Mouse (Mus musculus): Measurements from ENCODE around the gene Frat2.

Frat2 gene

DNA sequence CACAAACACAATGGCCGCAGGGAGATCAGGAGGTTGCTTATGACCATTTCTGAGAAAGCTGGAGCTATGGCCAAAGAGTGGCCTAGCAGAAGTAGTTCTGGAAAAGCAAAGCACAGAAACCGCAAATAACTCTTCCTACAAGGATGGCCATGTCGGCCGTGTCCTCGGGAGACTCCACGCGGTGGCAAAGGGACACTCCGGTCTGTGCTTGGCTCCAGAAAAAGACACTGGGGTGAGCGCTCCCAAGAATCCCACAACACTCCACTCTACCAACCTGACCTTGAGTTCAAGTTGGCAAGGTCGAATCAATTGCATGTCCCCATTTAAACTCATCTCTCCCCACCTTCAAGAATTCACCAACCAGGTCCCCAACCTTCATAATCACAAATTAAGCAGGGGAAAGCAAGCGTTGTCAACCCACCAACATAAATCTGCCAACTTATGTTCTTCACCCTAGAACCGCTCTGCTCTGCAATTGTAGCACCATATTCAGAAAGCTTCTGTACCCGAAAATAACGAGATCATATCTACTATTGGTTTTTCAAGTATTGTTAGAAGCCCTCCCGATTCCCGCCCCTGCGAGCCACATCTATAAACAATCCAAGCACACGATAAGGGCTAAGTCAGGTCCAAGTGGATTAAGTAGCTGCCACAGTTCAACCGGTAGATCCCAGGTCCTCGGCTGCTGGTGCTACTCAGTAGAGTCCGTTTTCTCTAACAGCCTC is 1.4 kb downstream of the Frat2 start:
- no peak for DNase-seq (ENCODE audit: low read depth, low spot score)

DNA sequence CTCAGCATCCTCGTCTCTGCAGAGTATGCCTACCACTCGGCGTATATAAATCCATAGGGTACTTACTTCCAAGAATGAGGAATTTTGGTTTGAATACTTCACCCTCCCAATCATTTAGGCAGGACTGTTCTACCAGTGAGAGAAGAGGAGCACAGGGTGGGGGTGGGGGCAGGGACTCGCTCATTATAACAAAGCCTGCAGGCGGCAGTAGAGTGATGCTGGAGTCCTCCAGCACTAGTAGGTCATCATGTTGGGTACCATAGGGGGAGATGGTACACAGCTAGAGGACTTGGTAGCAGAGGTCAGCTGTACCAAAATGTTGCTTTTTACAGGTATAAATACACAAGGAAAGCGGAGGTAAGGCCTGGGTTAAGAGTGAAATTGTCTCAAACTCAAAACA is 3.6 kb downstream of the Frat2 start:
- DNase-seq (ENCODE audit: low read depth, low spot score): peak; percentile 47

DNA sequence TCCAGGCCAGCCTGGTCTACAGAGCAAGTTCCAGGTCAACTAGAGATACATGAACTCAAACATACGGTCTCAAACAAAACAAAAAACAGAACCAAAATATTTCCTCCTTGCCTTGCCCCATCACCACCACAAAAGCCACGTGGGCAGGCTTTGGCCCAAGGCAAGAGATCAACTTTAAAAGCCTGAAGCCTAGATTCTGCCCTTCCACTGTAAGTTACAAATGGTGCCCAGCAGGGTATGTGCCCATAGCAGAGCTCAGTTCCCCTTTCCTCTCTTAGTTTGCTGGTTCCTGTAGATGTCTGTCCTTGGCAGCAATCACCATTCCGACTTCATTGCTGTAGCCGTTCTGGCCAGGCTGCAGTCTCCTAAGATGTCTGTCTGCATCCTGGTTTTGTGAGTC is 5.2 kb downstream of the Frat2 start:
- DNase-seq (ENCODE audit: low read depth, low spot score): no peak

DNA sequence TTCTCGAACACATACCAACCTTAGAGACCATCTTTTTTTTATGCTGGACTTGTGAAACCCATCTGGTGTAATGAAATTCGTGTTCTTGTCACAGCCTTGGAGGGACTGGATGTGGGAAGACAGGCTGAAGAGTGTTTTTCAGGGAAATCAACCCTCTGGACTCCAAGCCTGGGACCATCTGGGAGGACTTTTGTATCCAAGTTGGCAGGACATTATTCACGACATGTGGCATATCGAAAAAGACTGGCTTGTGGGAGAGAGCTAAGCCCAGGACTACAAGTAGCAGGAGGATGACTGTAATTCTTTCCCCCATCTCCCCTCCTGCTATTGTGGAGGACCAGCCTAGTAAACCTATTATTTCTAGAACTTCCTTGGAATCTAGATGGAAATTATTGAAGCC is 5.7 kb downstream of the Frat2 start:
- no peak for DNase-seq (ENCODE audit: low read depth, low spot score)

DNA sequence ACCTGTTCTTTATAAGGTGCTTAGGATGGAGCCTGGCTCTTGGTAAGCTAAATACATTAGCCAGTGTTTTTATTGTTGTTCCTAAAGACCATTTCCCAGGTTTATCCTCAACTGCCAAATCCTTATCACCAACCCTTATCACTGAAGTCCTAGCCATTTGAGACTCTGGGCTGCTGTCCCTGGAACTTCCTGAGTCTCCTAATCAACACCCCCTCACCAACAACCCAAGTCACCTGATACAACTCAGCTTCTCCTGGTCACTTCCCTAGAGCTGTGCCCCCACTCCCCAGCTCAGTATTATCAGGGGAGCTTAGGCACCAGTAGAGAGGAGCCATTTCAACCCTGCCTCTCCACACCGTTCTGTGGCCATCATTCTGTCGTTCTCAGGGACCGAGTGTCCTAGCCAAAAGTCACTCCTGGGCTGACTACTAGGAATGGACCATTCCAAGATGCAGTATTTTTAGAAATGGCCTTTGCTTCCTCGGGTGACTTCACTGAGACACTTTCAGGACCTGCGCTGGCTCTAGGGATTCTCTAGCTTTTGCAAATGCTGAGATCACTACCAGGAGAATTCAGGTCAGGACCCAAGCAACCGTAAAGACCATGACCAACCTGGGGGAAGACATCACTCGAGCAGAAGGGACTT is 6.7 kb downstream of the Frat2 start:
- DNase-seq (ENCODE audit: low read depth, low spot score): no peak

DNA sequence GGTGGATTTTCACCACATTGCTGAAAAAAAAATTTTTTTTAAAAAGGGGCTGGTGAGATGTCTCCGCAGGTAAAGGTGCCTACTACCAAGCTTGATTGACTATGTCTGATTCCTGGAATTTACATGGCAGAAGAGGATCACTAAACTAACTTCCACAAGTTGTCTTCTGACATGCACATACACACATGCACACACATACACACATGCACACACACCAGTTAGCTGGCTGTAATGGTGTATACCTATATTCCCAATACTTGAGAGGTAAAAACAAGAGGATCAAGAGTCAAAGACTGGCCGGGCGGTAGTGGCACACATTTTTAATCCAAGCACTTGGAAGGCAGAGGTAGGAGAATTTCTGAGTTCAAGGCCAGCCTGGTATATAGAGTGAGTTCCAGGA is 8.2 kb downstream of the Frat2 start:
- DNase-seq (ENCODE audit: low read depth, low spot score): no peak

DNA sequence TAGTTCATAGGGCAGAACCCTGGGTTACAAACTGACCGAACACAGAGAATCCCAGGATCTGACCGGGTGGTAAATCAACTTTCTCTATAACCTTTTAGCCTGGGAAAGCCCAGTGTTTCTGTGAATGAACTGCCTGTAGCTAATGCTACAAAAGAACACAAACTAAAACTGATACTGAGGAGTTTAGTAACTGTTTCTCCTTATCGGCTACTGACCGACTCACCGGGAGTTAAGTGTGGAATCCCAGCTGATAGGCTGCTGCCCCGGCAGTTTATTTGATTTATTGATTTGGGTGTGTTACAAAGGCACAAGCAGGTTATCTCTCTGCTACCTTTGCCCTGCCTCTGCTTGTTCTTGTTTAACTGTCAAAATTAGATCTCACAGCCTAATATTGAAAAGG is 9.1 kb downstream of the Frat2 start:
- no peak for DNase-seq (ENCODE audit: low read depth, low spot score)

DNA sequence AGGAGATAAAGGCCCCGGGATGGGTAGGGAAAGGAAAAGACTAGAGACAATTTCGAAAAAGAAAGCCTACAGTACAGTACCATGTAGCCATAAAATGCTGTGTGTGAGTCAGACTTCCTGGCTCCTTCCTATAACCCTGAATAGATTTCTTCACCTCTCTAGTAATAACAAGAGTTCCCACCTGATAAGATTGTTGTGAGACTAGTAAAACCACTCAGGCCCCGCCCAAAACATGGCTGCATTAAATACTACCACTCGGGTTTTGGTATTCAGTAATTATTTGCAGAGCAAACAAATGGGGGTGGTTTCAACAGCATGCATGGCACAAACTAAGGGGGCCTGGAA is 10.0 kb downstream of the Frat2 start:
- no peak for DNase-seq (ENCODE audit: low read depth, low spot score)

DNA sequence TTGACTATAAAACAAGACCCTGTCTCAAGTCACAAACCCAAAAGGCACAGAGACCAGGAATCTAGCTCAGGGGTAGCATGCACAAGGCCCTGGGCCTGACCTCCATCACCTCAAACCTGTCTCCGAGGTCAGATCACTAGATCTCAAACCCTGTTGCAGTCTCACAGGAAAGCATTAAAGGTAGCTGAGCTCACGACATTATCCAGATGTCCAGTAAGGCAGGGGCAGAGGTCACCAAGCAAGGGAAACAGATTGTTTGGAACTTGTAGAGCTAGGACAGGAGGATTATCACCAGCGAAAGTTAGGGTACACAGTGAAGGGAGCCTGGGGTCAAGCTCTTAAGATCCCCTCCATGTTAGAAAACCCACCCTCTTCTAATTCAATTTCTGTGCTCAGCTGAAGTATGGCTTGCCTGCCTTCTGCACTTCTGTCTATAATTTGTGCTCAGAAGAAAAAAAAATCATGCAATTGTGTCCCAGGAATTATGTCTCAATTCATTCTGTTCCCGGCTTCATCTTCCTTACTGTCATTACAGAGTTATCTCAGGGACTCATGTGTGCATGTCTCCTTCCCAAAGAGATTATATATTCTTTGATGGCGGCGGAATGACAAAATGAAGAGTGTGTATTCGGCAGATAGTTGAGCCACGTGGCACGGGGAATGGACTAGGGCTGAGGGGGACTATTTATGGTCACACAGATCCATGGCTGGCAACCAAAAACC is 10.6 kb downstream of the Frat2 start:
- no peak for DNase-seq (ENCODE audit: low read depth, low spot score)

DNA sequence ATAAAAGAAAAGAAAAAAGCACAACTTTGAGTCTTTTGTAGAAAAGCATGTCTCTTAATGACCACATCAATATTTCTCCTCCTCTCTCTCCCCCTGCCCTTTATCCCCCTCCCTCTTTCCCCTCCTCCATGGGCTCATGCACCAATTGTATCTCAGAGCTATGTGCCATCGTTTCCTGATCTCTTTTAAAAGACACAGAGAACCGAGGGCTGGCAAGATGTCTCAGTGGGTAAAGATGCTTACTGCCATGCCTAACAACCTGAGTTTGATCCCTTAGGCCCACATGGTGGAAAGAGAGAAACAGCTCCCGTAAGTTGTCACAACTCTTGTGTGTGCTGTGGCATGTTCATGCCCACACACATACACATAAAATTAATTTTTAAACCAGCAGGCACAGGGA is 11.2 kb downstream of the Frat2 start:
- DNase-seq (ENCODE audit: low read depth, low spot score): no peak

DNA sequence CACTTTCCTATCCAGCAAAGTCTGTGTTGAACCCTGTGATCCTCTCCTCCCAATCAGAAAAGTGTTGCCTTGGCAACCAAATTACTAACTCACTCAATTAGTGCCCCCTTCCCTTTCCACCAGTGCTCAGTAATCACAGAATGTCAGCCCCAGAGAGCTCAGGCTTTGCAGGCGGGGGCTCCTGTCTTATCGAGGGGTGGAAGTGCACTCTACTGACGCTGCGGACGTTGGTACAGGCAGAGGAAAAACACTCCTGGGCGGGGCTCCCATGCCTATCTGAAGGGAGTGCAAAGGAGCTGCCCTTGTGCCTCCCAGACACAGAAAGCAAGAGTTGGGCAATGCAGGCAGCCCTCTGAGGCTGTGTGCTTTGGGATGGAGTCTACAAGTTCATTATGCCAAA is 12.1 kb downstream of the Frat2 start:
- no peak for DNase-seq (ENCODE audit: low read depth, low spot score)

DNA sequence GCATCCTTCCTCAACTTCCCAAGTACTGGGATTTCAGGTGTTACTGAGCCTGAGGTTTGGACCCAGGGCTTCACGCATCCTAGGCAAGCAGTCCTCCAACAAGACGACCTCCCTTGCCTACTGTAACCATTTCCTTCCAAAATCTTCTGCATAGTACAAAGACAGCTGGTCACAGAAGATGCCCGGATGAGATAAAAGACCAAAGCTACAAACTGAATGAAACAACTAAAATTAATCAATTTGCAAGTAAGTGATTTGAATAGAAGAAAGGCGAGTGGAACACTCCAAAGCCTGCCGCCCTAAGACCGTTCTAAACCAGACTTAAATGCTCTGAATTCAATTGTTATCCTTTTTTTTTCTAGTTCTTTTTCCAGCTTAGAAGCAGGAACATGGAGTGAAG is 12.5 kb downstream of the Frat2 start:
- no peak for DNase-seq (ENCODE audit: low read depth, low spot score)

DNA sequence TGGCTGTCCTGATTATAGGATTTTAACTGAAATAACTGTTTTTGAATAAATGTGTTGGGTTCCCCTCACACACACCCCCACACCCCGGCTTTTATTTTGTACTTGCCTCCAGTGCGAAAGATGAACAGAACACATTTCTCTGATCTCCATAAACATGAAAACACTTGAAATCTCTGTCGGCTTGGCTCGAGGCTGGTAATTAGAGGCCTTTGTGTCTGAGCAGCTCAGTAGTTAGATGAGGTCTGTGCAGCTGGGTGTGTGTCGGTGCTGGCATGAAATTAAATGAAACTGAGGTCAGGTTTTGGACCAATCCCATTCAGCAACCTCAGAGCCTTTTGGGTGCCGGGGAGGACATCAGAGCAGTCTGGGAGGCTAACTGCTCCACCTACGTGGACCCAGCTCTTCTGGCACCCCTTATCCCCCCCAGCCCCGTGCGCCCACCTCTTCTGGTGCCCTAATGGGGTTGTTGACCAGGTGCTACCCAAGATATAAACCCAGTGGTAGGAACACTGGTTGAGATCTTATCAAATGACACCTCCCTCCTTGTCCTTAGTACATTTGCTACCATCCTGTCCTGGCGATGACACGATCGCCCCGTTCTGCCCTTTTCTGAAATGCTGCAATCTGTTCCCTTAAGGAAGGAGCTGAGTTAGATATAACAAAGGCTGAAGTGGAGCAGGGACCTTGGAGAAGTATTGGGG is 15.3 kb downstream of the Frat2 start:
- no peak for DNase-seq (ENCODE audit: low read depth, low spot score)

DNA sequence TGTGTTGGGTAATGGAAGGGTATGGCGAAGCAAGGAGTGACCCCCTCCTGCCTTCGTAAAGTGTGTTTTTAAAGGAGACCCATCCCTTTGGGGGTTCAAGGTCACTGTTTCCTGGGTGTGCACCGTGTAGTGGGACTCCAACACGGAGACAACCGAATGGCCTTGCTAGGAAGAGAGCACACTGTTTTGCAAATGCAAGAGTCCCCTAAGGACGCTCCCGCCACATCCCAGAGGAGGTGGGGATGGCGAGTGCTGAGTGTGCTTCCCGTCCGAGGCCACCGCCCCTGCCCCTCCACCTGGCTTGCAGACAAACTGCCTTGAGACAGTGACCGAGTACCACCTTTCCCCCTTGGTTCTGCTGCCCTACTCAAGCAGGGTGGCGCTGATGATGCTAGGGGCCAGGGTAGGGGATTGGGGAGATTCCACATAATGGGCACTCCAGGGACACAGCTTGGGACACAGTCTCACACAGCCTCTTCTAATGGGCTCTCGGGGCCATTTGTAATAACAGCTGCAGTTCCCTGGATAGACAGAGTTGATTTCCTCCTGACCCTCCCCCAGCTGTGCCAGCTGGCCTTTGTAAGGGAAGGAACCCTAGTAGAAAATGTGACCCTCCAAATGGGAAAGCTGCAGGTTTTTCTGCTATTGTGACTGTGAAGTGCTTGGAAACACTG is 16.1 kb downstream of the Frat2 start:
- peak; percentile 57 for DNase-seq (ENCODE audit: low read depth, low spot score)

DNA sequence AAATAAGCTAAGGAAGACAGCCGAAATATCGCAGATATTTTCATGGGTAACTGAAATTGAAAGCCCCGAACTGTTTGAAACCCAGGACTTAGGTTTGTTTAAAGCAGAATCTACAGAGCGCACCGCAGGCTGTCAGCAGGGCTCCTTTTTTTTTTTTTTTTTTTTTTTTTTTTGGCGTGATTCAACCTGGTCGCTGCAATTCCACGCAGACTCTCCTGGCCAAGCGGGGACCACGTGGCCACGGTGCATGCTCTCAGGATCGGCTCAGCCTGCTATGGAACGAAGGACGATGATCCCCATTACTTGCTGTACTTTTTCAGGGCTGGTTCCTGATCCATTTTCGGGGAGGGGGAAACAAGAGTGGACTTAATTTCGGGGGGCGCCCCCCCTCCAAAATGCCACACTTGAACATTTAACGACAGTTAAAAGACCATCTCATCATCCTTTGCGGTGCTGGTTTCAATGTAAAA is 16.8 kb downstream of the Frat2 start:
- peak; percentile 32 for DNase-seq (ENCODE audit: low read depth, low spot score)

DNA sequence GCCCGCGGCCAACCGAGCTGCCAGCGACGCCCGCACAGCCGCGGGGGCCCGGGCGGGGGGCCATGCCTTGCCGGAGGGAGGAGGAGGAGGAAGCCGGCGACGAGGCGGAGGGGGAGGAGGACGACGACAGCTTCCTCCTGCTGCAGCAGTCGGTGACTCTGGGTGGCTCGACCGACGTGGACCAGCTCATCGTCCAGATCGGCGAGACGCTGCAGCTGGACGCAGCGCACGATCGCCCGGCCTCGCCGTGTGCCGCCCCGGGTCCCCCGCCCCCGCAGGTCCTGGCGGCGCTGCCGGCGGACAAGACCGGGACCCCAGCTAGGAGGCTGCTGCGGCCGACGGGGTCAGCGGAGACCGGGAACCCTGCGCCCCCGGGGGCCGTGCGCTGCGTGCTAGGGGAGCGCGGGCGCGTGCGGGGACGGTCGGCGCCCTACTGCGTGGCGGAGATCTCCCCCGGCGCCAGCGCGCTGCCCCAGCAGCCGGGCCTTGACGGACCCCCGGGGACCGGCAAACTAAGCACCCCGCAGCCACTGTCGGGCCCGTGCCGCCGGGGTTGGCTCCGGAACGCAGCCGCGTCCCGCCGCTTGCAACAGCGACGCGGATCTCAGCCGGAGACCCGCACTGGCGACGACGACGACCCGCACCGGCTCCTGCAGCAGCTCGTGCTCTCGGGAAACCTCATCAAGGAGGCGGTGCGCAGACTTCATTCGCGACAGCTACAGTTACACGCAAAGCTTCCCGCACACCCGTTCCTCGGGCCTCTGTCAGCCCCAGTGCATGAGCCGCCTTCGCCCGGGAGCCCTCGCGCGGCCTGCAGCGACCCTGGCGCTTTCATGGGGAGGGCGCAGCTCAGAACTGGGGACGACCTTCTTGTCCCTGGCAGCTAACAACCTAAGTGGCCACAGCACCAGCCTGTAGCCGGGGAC is 17.6 kb downstream of the Frat2 start:
- peak; percentile 72 for DNase-seq (ENCODE audit: low read depth, low spot score)

DNA sequence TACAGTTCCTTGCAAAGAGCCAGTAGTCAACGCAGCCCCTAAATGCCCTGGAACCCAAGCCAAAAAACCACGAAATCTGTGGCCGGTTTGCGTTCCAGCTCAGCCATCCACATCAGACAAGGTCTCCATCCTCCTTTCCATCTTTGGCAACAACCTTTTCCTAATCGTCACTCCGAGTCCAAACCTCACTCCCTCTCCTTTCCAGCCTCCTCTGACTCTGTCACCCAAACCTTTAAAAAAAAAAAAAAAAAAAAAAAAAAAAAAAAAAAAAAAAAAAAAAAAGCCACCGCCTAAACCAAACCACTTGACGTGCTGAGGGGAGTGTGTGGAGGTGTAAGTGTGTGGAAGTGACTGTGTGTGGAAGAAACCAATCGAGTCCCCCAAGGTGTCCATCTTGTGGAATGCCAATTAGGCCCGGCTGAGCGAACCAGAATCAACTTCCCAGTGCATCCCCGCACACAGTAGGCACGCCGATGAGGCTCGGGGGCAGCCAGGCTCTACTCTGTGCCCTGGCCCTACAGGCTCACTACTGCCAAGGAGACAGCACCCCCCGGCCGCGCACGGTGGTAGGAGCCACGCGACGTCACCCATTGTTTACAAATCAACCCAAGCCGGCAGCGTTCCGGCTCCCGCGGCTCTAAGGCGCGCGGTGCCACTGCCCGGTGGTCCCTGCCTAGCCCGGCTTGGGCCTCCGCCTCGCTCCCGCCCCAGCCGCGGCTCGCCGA is 18.4 kb downstream of the Frat2 start, which contains the start of gene Frat1:
TSS of gene Frat1 (plus strand) at position 590 of the 725 bp plus-strand sequence.
- DNase-seq (ENCODE audit: low read depth, low spot score): peak; percentile 94

DNA sequence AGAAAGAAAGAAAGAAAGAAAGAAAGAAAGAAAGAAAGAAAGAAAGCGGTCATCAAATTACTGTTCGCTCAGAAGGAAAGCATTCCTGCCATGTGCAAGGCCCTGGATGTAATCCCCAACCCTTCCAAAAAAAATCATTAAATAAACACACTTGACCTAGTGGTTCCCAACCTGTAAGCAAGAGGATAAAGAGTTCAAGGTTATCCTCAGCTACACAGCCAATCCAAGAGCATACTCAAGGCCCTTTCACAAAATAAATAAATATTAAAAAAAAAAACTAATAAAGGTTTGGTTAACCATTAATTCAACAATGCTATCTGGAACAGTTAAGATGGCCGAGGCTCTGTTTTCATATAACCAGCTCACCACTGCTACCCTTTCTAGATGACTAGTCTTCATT is 19.0 kb downstream of the Frat2 start:
- DNase-seq (ENCODE audit: low read depth, low spot score): no peak

DNA sequence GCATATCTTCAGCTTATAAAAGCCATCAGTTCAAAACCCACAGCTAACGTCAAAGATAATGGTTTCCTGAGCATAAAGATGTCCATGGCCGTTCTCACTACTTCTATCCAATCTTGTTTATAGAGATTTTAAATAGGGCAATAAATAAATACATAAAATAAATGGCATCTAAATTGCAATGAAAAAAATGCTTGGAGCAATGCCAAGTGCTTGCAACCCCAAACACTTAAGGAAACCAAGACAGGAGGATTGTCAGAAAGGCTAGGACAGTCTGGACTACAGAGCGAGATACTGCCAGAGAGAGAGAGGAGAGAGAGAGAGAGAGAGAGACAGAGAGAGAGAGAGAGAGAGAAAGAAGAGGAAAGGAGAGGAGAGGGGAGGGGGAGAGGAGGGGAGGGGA is 21.4 kb downstream of the Frat2 start:
- DNase-seq (ENCODE audit: low read depth, low spot score): no peak

DNA sequence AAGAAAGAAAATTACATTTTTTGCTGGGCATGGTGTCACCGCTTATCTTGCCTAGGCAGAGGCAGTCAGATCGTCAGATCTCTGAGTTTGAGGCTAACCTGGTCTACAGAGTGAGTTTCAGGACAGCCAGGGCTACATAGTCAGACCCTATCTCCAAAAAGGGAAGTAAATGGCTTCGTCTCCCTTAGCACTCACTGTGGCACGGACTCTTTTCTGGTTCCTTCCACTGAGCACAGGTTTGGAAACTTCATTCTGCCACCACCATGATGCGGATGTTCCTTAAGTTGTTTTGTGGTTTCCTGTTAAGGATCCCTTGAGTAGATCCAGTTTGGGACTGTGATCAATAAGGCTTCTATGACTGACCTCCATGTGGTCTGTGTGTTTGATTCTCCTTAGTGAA is 23.0 kb downstream of the Frat2 start:
- DNase-seq (ENCODE audit: low read depth, low spot score): no peak

All from ZHBTc4 (cell line).